In genomic region chr4:135118855-135119474, GRCm38 (mm10) we compare ENCODE assay signal across 28 mouse cellular contexts. TPM values are rescaled to one million over a fixed set of nuclear protein-coding genes. Genes with fewer than 3 reads are reported as not detected.
DNase-seq lines count a peak whose midpoint lies in the region; ATAC-seq and TF ChIP-seq lines count a peak whose summit lies in the region.
"Had no signal": no experiment of that assay in that cellular context is flagged by ENCODE, and none has a peak within 500 bp of the region (broad histone marks: within the 10 kb centered on the region; RNA-seq: fewer than 3 reads in every experiment).

No protein-coding gene starts in this region.

- peak overlapping the region; percentile 74 for H3K27ac ChIP-seq in CH12.LX (ENCODE audit: insufficient read depth, low read depth)
- H3K27ac ChIP-seq in limb, embryonic 10.5 days = peak overlapping the region; percentile 51; the same call in 1 of the 2 replicates
- H3K27ac ChIP-seq: forebrain, embryonic 10.5 days; heart, embryonic 15.5 days; hindbrain, embryonic 14.5 days; intestine, embryonic 15.5 days; liver, embryonic 12.5 days; midbrain, embryonic 12.5 days; stomach, postnatal 0 days had no signal

- H3K9me3 ChIP-seq in CH12.LX (replicated peaks; ENCODE audit: low read length) = peaks cover 4% of the 10 kb centered on the region
- H3K9me3 ChIP-seq in limb, embryonic 10.5 days (replicated peaks) = no peaks in the 10 kb centered on the region
- H3K9me3 ChIP-seq: forebrain, embryonic 10.5 days; heart, embryonic 15.5 days; intestine, embryonic 15.5 days; limb, embryonic 13.5 days; liver, embryonic 12.5 days; midbrain, embryonic 12.5 days had no signal

- no peaks in the 10 kb centered on the region for H3K27me3 ChIP-seq in CH12.LX (replicated peaks)
- H3K27me3 ChIP-seq in limb, embryonic 10.5 days (ENCODE audit: low read depth, poor library complexity, severe bottlenecking) = peaks cover 11% of the 10 kb centered on the region; the same call in 1 of the 2 replicates
- H3K27me3 ChIP-seq: intestine, embryonic 15.5 days had no signal

- no peak overlapping the region for H3K4me2 ChIP-seq in CH12.LX (ENCODE audit: insufficient read depth, low read depth, poor library complexity, severe bottlenecking)
- H3K4me2 ChIP-seq: heart, embryonic 15.5 days; hindbrain, embryonic 14.5 days; intestine, embryonic 15.5 days; limb, embryonic 13.5 days; liver, embryonic 12.5 days; midbrain, embryonic 12.5 days had no signal

- peak overlapping the region; percentile 28; the same call in 1 of the 2 replicates for H3K9ac ChIP-seq in CH12.LX (ENCODE audit: insufficient read depth, low read depth)
- H3K9ac ChIP-seq: heart, embryonic 15.5 days; hindbrain, embryonic 14.5 days; intestine, embryonic 15.5 days; limb, embryonic 13.5 days; liver, embryonic 12.5 days; midbrain, embryonic 12.5 days had no signal

- ATAC-seq in erythroid progenitor cell, adult 5-6 weeks (replicated peaks; ENCODE audit: low FRiP score, poor library complexity, severe bottlenecking) = no peak
- ATAC-seq: CD4-positive, CD25-positive, alpha-beta regulatory T cell, adult 4 months; intestine, embryonic 15.5 days; liver, embryonic 12.5 days; Patski had no signal

- H3K36me3 ChIP-seq in CH12.LX (replicated peaks in 1 of 2; ENCODE audit: control insufficient read depth in 1 of 2, insufficient read depth in 1 of 2, low read length in 1 of 2) = peaks cover 0 to 11% of the 10 kb centered on the region in 2 experiments
- no peaks in the 10 kb centered on the region for H3K36me3 ChIP-seq in limb, embryonic 10.5 days
- H3K36me3 ChIP-seq: forebrain, embryonic 10.5 days; heart, embryonic 15.5 days; intestine, embryonic 15.5 days; limb, embryonic 13.5 days; liver, embryonic 12.5 days; midbrain, embryonic 12.5 days had no signal

- peak overlapping the region; percentile 44 to 77 (median 56) for H3K4me3 ChIP-seq in CH12.LX (replicated peaks in 1 of 3; ENCODE audit: low read depth in 2 of 3, low read length in 2 of 3, poor library complexity in 1 of 3)
- no peak overlapping the region for H3K4me3 ChIP-seq in limb, embryonic 10.5 days
- H3K4me3 ChIP-seq: forebrain, embryonic 10.5 days; heart, embryonic 15.5 days; intestine, embryonic 15.5 days; limb, embryonic 13.5 days; liver, embryonic 12.5 days; midbrain, embryonic 12.5 days had no signal

- TF ChIP-seq EP300 in CH12.LX (IDR thresholded peaks at IDR 0.05; ENCODE audit: low read length) = no peak

- TF ChIP-seq CTCF in CH12.LX (conservative IDR thresholded peaks at IDR 0.05 in 1 of 2, IDR thresholded peaks at IDR 0.05 in 1 of 2; ENCODE audit: low read depth in 2 of 2, low read length in 2 of 2) = no peak

- TF ChIP-seq POLR2A in CH12.LX (IDR thresholded peaks at IDR 0.05; ENCODE audit: low read depth, low read length) = no peak

- 93% methylated on average over 12 of the region's 12 CpGs for WGBS in limb, embryonic 10.5 days

- no peak for TF ChIP-seq RAD21 in CH12.LX (IDR thresholded peaks at IDR 0.05; ENCODE audit: low read depth, low read length)

- dilution Hi-C loops in CH12.LX (cut with MboI; ENCODE audit: extremely low pct_ligation_motif_present, extremely low pct_unique_long_range_greater_than_20kb, low sequenced_read_pairs) = no loop called here

- peaks cover 15% of the 10 kb centered on the region for H3K79me2 ChIP-seq in CH12.LX (replicated peaks; ENCODE audit: control insufficient read depth, extremely low read depth, insufficient read depth, poor library complexity, severe bottlenecking)

- H3K4me1 ChIP-seq in CH12.LX (ENCODE audit: control insufficient read depth in 1 of 2, insufficient read depth in 2 of 2) = peaks cover 36 to 65% of the 10 kb centered on the region in 2 experiments
- peaks cover 43% of the 10 kb centered on the region for H3K4me1 ChIP-seq in limb, embryonic 10.5 days
- H3K4me1 ChIP-seq: heart, embryonic 15.5 days; intestine, embryonic 15.5 days; liver, embryonic 12.5 days; midbrain, embryonic 12.5 days had no signal

- DNase-seq in 3T3-L1 (ENCODE audit: low read depth, low spot score) (peak; percentile 78), CH12.LX (ENCODE audit: extremely low read depth) (peak; percentile 67)
- peak; percentile 64 for DNase-seq in adrenal gland, postnatal 10 days
- DNase-seq in limb, embryonic 10.5 days (ENCODE audit: low spot score) = no peak
- no peak for DNase-seq in urinary bladder, postnatal 10 days (ENCODE audit: low spot score)
- no peak for DNase-seq in kidney, adult 18-20 months
- DNase-seq: cerebellum, adult 8-10 months; cerebellum, postnatal 36 days; embryo, embryonic 11 days; heart, postnatal 4 days; kidney, adult 9 months; kidney, postnatal 36 days; layer of hippocampus, postnatal 36 days; lung, adult 18-20 months; lung, postnatal 10 days; thymus, adult 2 months had no signal

- in situ Hi-C loops in CH12.LX (cut with MboI; ENCODE audit: low pct_ligation_motif_present, low pct_unique_long_range_greater_than_20kb, low sequenced_read_pairs) = no loop called here

TF ChIP-seq in CH12.LX, 34 proteins besides CTCF, POLR2A, EP300 and RAD21:
- TF ChIP-seq KAT2A (IDR thresholded peaks at IDR 0.05; ENCODE audit: insufficient replicate concordance, low read length) (0 out of 2 replicates have a peak, but pooled peaks have one; percentile 26), ZNF384 (IDR thresholded peaks at IDR 0.05; ENCODE audit: low read depth, low read length) (no peak), IRF4 (IDR thresholded peaks at IDR 0.05; ENCODE audit: low read depth, low read length) (peak; percentile 89), RCOR1 (conservative IDR thresholded peaks at IDR 0.05; ENCODE audit: low read depth, low read length) (0 out of 2 replicates have a peak, but pooled peaks have one; percentile 25), JUN (IDR thresholded peaks at IDR 0.05; ENCODE audit: insufficient read depth, low read depth, low read length) (no peak), HCFC1 (IDR thresholded peaks at IDR 0.05; ENCODE audit: low read depth, low read length) (peak; percentile 54), MEF2A (IDR thresholded peaks at IDR 0.05; ENCODE audit: borderline replicate concordance, low read depth, low read length) (no peak), POLR2AphosphoS2 (IDR thresholded peaks at IDR 0.05; ENCODE audit: low read depth, low read length) (no peak), TCF12 (IDR thresholded peaks at IDR 0.05; ENCODE audit: low read depth, low read length) (peak; percentile 37; the same call in 1 of the 2 replicates), MAX (IDR thresholded peaks at IDR 0.05; ENCODE audit: low read length) (peak; percentile 16; the same call in 1 of the 2 replicates), JUND (conservative IDR thresholded peaks at IDR 0.05; ENCODE audit: low read depth, low read length) (peak; percentile 42; the same call in 1 of the 2 replicates), NELFE (IDR thresholded peaks at IDR 0.05; ENCODE audit: low read depth, low read length) (no peak), CHD1 (IDR thresholded peaks at IDR 0.05; ENCODE audit: low read depth, low read length) (no peak), SIN3A (IDR thresholded peaks at IDR 0.05; ENCODE audit: low read length) (peak; percentile 54; the same call in 1 of the 2 replicates), ZC3H11A (IDR thresholded peaks at IDR 0.05; ENCODE audit: low read depth, low read length) (no peak), ELF1 (IDR thresholded peaks at IDR 0.05; ENCODE audit: low read depth, low read length) (peak; percentile 38; the same call in 1 of the 2 replicates), ETS1 (conservative IDR thresholded peaks at IDR 0.05; ENCODE audit: low read depth, low read length) (peak; percentile 20; the same call in 1 of the 2 replicates), NRF1 (IDR thresholded peaks at IDR 0.05; ENCODE audit: low read depth, low read length) (no peak)
TF ChIP-seq in CH12.LX: peak in this region for 10.

RNA-seq across cellular contexts. Expression of gene Runx3, which starts 1.5 kb away (rescaled TPM):
- total RNA-seq in CH12.LX (2012; rRNA removed) (13.7 and 19.7 TPM in 2 replicates), CH12.LX (2014; rRNA removed) (2.4 and 5.0 TPM in 2 replicates)
- 48.0 and 61.1 TPM in 2 replicates for polyA plus RNA-seq in CH12.LX (2012; ENCODE audit: insufficient read length, low read depth)
- 1 to 10 TPM; 2.9 to 3.2 TPM for total RNA-seq in adrenal gland, postnatal 10 days (2021)
- polyA plus RNA-seq in limb, embryonic 10.5 days (2016; fragmentation: Nextera tagmentation; extraction: Ambion mirVana) = 0.05 and 0.08 TPM in 2 replicates
- 5.9 and 10.8 TPM in 2 replicates for total RNA-seq in erythroid progenitor cell, adult 5-6 weeks (2015; ENCODE audit: low replicate concordance)
- total RNA-seq in erythroid progenitor cell, adult 5-6 weeks (2017; ENCODE audit: low replicate concordance) = 0.51 TPM in 1 of 2 replicates, not detected in the other
- total RNA-seq: layer of hippocampus, postnatal 36 days; left cerebral cortex, postnatal 14 days had no signal
- polyA plus RNA-seq: hindbrain, embryonic 14.5 days; midbrain, embryonic 12.5 days had no signal

Comparison
In these comparisons a context has a peak if more than half of its experiments do, and no peak if none do; other contexts are left out.
1. DNase-seq: peak in 3T3-L1 (single experiment), CH12.LX (single experiment) and adrenal gland, postnatal 10 days (single experiment); none in limb, embryonic 10.5 days (single experiment), urinary bladder, postnatal 10 days (single experiment) and kidney, adult 18-20 months (single experiment).